Mouse (Mus musculus) effector memory CD4-positive, alpha-beta T cell, adult 7 months (primary cell): ENCODE results near the gene Speer4c. TPM values are rescaled to one million over a fixed set of nuclear protein-coding genes. Genes with fewer than 3 reads are reported as not detected.

Experiments
- polyA plus RNA-seq: library from polyadenylated mRNA; unstranded; fragments of 100-300 nt; shearing (Covaris generic); gene quantifications from one replicate; pipeline ENCODE4 v1.2.1, GENCODE M21; 2017

Gene Speer4c
- not detected for polyA plus RNA-seq

DNA sequence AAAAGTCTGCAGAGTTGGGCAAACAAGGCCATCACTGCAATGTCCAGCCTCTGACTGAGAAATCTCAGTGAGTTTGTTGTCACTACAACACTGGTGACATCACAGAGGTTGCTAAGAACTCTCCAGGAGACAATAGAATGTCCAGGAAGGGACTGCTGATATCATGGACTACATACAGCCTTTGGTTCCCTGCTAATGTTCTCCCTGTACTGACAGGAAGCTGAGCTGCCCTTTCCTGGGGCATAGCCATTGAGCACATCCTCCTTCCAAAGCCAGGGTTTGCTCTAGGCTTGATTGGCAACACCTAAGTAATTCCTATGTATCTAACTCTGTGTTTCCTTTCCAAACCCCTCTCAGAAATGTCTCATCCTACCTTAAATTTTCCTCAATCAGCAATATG lies at the start of gene Speer4c:
Gene Speer4c, minus strand, starts transcription at position 101 of the 400 bp plus-strand sequence.

Other genes starting within 250 kb of the Speer4c start
- gene Gm21149, start 237.7 kb downstream of the Speer4c start, polyA plus RNA-seq: not detected
- not detected for gene Gm21190, start 185.0 kb downstream of the Speer4c start, polyA plus RNA-seq
- gene Gm21083, start 136.9 kb downstream of the Speer4c start, polyA plus RNA-seq: 1.2 TPM
- not detected for gene Speer4d, start 95.2 kb downstream of the Speer4c start, polyA plus RNA-seq
- not detected for gene 4930572O03Rik, start 57.2 kb downstream of the Speer4c start, polyA plus RNA-seq
- gene Cacna2d1, start 220.4 kb upstream of the Speer4c start, polyA plus RNA-seq: 0.91 TPM